ENCODE assay signal across 18 mouse cellular contexts in genomic region chr4:139464163-139464562, GRCm38 (mm10).
"Had no signal": no experiment of that assay in that cellular context is flagged by ENCODE, and none has a peak within 500 bp of the region (broad histone marks: within the 10 kb centered on the region; RNA-seq: fewer than 3 reads in every experiment).

No protein-coding gene starts in this region.

- DNase-seq: lung, adult 18-20 months; lung, embryonic 14.5 days; lung, postnatal 10 days; lung, postnatal 4 days; midbrain, embryonic 14.5 days; retina, postnatal 1 day; right cerebral cortex, postnatal 14 days; right cerebral cortex, postnatal 4 days; spleen, adult 18-20 months; thymus, adult 18-20 months; thymus, postnatal 14 days; thymus, postnatal 36 days had no signal

- H3K27me3 ChIP-seq: midbrain, embryonic 12.5 days; neural tube, embryonic 13.5 days; neural tube, embryonic 15.5 days had no signal

- H3K4me1 ChIP-seq: midbrain, embryonic 10.5 days; midbrain, embryonic 12.5 days; neural tube, embryonic 13.5 days; neural tube, embryonic 15.5 days had no signal

- H3K4me3 ChIP-seq: midbrain, embryonic 10.5 days; midbrain, embryonic 12.5 days; myocyte; neural tube, embryonic 13.5 days; neural tube, embryonic 15.5 days had no signal

- H3K27ac ChIP-seq: midbrain, embryonic 10.5 days; midbrain, embryonic 12.5 days; neural tube, embryonic 13.5 days; neural tube, embryonic 15.5 days had no signal

- H3K9me3 ChIP-seq: midbrain, embryonic 10.5 days; midbrain, embryonic 12.5 days; neural tube, embryonic 13.5 days; neural tube, embryonic 15.5 days had no signal

- H3K9ac ChIP-seq: lung, embryonic 14.5 days; midbrain, embryonic 12.5 days; neural tube, embryonic 13.5 days; neural tube, embryonic 15.5 days had no signal

- H3K4me2 ChIP-seq: lung, embryonic 14.5 days; midbrain, embryonic 12.5 days; neural tube, embryonic 13.5 days; neural tube, embryonic 15.5 days had no signal

- ATAC-seq: midbrain, embryonic 16.5 days had no signal
